Mouse (Mus musculus): ENCODE data around the gene Prrx2. TPM values are rescaled to one million over a fixed set of nuclear protein-coding genes. Genes with fewer than 3 reads are reported as not detected.

Prrx2 gene
- total RNA-seq, 2 experiments from 2014 or later: 2.9 to 5.0 TPM

Other genes with a start within 250 kb of the Prrx2 start
- 1 to 10 TPM; 7.5 to 9.3 TPM for gene Cstad, start 239.9 kb upstream of the Prrx2 start, total RNA-seq (2021)
- 1 to 10 TPM; 2.9 to 3.8 TPM for gene 1700001O22Rik, start 31.3 kb upstream of the Prrx2 start, total RNA-seq (2021)
- gene Ntmt1, start 27.1 kb upstream of the Prrx2 start, total RNA-seq (2021): 10 to 100 TPM; 38.9 to 41.9 TPM
- 10 to 100 TPM; 33.7 to 34.9 TPM for gene Asb6, start 4.6 kb upstream of the Prrx2 start, total RNA-seq (2021)
- 1 to 10 TPM; 4.4 to 5.8 TPM for gene Ptges, start 94.9 kb downstream of the Prrx2 start, total RNA-seq (2021)
- 10 to 100 TPM; 38.8 TPM for gene Tor1b, start 118.0 kb downstream of the Prrx2 start, total RNA-seq (2021)
- 10 to 100 TPM; 47.0 to 54.0 TPM for gene Tor1a, start 133.0 kb downstream of the Prrx2 start, total RNA-seq (2021)
- gene BC005624, start 147.2 kb downstream of the Prrx2 start, total RNA-seq (2021): 10 to 100 TPM; 51.0 to 52.8 TPM
- gene Usp20, start 147.3 kb downstream of the Prrx2 start, total RNA-seq (2021): 10 to 100 TPM; 84.0 to 85.6 TPM